Mouse (Mus musculus): Measurements from ENCODE around the gene Bhlhe23.

Bhlhe23 gene

GRCm38 (mm10) chr2:180725414-180725778 is 51.3 kb downstream of the Bhlhe23 start:
- DNase-seq (ENCODE audit: low spot score) = no peak

GRCm38 (mm10) chr2:180724585-180725413 is 51.9 kb downstream of the Bhlhe23 start, which contains the start of gene Slc17a9:
TSS of gene Slc17a9 (plus strand) at chr2:180725263.
- DNase-seq (ENCODE audit: low spot score) = no peak

Data from urinary bladder, postnatal 10 days (tissue).